Mouse (Mus musculus): ENCODE results near the gene Pax5. TPM values are rescaled to one million over a fixed set of nuclear protein-coding genes. Genes with fewer than 3 reads are reported as not detected.
"Not testable (repeated sequence)": the region's sequence is repeated elsewhere in the genome, so short reads cannot be mapped to it uniquely, and the experiment has no call there.

Pax5 gene
- under 1 TPM; 0.03 TPM for total RNA-seq (2021)
- long read RNA-seq, experiment 1 = 0 reads
- long read RNA-seq, experiment 2 = 0 reads

GRCm38 (mm10) chr4:44709740-44710700, at the start of gene Pax5:
TSS of gene Pax5 (minus strand) at chr4:44710487.
- no peak for DNase-seq

DNA sequence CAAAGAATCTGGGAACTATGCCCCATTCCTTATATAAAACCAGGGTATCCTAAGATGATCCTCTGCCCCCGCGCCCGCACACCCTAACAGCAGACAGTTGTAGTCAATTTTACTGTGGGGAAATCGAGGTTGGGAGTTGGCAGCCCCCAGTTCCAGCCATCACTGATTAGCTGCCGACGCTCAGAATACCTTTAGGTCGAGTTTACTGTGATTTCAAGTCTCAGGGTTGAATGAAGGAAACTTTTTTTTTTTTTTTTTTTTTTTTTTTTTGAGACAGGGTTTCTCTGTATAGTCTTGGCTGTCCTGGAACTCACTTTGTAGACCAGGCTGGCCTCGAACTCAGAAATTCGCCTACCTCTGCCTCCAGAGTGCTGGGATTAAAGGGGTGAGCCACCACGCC, 46.8 kb upstream of the Pax5 start:
- not testable (repeated sequence) for DNase-seq

DNA sequence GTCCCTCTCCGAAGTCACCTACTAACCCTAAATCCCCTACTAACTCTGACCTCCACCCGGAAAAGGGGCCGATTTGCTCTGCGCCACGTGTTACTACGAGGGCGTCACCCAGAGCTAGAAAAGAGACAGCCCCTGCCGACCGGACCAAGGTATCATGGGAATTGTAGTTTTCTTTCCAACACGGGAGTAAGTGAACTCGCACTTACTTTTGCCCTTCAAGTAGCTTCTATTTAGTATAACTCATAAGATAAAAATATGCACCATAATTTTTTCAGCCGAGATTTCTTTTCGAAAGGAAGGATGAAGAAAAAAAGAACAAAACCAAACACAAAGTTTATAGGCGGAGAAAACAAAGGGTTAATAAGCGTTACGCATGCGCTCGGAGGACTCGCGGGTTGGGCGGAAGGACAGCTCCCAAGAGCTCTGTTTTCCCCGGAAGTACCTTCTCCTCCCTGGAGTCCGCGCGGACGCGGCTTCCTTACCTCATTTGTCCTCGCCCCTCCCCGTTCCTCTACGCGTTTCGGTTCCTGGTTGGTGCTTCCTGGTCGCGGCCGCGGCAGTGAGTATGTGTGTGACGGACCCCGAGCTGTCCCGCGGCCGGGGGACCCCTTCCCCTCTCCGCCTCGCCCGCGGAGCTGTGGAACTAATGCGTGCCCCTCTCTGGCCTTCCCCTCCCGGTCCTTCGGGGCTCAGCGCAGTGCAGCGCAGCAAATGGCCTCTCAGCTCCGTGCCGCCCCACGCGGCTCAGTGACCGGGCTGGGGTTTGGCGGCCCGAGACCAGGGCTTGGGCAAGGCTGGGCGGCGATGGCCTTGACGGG, 46.1 kb upstream of the Pax5 start:
- peak; percentile 91 for DNase-seq

DNA sequence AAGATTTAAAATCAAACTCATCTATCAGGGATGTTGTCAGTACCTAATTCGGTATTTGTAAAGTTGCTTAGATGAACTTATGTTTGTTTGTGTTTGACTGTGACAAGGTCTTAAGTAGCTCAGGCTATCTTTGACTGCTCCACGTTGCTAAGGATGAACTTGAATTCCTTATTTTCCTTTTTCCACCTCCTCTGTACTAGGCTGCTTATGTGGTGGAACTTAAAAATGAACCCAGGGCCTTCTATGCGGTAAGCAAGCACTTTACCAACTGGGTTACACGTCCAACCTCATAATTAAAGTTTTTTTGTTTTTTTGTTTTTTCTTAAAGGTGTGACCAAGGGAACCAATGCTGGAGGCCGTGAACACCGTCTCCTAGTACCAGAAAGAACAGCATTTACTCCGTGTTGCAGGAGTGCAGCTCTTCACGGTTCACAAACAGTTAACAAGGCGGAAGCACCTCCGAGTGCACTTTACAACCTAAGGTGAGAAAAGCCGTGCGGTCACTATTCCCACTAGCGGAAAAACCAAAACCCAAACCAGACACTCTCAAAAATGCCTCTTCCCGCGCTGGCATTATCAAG, 45.4 kb upstream of the Pax5 start, which contains the start of gene Zcchc7:
TSS of gene Zcchc7 (plus strand) at position 325 of the 581 bp plus-strand sequence.
- DNase-seq = no peak

- DNase-seq = no peak
Measured at GRCm38 (mm10) chr4:44740471-44740870, 30.2 kb upstream of the Pax5 start.

- DNase-seq = no peak
Measured at GRCm38 (mm10) chr4:44721237-44721636, 10.9 kb upstream of the Pax5 start.

GRCm38 (mm10) chr4:44720046-44720445, 9.8 kb upstream of the Pax5 start:
- no peak for DNase-seq

DNA sequence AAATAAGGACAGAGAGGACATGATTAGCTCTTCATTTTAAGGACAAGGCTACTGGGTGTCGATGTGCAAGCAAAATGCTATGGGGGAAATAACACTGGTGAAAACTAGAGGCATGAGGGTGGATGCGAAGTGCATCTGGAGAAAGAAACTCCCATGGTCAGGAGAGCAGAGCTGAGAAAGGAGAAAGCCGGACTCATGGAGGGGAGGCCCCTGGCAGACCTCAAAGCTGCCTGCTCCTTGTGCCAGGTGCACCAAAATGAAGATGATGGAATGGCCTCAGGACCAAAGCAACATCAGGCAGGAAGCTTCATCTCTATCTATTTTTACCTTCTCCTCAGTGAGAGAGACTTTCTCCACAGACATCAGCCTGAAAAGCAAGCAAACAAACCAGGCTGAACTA, 7.4 kb upstream of the Pax5 start:
- no peak for DNase-seq

GRCm38 (mm10) chr4:44716391-44716790, 6.1 kb upstream of the Pax5 start:
- no peak for DNase-seq

- no peak for DNase-seq
Measured at GRCm38 (mm10) chr4:44715621-44716160, 5.4 kb upstream of the Pax5 start.

GRCm38 (mm10) chr4:44714111-44714621, 3.9 kb upstream of the Pax5 start:
- DNase-seq = no peak

- no peak for DNase-seq
Measured at GRCm38 (mm10) chr4:44713554-44714051, 3.3 kb upstream of the Pax5 start.

DNA sequence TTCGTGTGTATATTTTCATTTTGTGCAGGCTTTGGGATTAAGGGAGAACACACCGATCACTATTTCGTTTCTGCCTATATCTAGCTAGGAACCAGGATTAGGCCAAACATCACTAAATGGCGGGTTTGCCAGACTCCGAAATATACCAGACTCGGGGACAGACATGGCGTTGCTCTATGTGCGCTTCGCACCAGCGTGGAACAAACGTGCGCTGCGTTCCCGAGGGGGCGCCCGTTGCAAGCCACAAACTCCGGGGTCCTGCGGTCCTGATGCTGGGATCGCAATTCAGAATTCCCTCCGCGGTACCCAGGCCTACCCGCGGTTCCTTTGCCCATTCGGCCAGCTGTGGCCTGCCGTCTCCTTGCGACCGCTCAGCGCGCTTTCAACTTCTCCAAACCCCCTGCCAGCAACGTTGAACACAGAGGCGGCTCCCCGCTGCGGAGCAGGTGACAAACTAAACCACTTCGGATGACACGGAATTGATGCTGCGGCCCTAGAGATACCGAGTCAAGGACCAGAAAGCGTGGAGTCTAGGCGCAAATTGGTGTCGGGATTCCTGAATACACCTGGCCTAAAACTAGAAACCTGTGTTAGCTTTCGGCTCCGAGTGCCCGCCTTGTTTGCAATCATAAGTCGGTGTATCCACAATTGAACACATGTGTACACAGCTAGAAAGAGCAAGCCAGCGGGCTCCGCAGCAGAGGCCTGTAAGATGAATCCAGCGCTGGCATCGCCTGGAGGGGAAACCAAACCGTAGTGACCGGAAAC, 2.7 kb upstream of the Pax5 start:
- no peak for DNase-seq

- DNase-seq = no peak
Measured at GRCm38 (mm10) chr4:44712051-44712700, 1.9 kb upstream of the Pax5 start.

- DNase-seq = no peak
Measured at GRCm38 (mm10) chr4:44711136-44711900, 1.0 kb upstream of the Pax5 start.

DNA sequence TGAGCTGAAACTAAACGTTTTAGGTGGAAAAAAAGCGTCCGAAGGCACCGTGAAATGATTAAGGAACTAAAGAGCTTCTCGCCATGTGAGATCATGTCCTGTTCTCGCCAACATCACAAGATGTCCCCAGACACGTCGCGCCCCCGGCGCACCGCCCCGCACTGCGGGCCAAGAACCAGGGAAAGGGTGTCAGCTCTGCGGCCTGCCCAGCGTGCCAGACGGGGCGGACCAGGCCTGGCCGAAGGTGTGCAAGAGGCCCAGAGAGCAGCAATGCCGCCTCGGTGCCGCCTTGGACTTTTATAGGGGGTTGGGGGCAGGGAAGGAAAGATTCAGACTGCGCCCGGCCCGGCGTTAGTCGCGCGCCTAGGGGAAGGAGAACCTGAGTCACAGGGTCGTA, 412 bp upstream of the Pax5 start:
- DNase-seq = no peak

DNA sequence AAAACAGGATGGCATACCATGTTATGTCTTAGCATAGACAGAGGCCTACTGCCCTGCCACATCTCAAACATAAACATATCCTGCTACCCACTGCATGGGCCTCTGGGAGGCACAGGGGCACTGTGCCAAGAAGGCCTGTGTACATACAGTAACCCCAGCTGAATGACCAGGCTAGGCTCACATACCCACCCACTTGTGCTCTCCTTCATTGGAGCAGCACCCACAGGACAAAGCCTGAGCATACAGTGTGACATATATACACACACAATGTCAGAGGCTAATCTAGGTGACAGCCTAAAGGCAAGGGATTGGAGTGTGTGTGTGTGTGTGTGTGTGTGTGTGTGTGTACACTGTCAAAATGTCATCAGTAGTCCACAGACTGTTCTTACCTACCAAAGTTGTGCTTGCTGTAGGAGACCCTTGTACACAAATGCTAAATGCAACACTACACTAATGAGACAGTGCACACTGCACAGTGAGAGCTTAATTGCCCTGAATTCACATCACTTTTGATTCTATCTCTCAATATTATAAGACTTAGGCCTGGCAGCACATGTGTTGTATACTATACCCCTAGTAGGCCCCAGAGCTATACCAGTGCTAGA, 1.1 kb downstream of the Pax5 start:
- DNase-seq = no peak

- no peak for DNase-seq
Measured at GRCm38 (mm10) chr4:44708311-44708710, 2.0 kb downstream of the Pax5 start.

GRCm38 (mm10) chr4:44706865-44707264, 3.4 kb downstream of the Pax5 start:
- no peak for DNase-seq

Data from gastrocnemius, postnatal 25 days (tissue).